Mouse (Mus musculus) natural killer cell, adult 2 months (primary cell): ENCODE data around the gene Rps27rt.
"Not testable (repeated sequence)": the region's sequence is repeated elsewhere in the genome, so short reads cannot be mapped to it uniquely, and the experiment has no call there.

Experiments used
- DNase-seq, 2 experiments: peaks; one replicate each; pipeline ENCODE4 v3.0.0; 2022; ENCODE audit warnings: low spot score in 2 of 2

The Rps27rt gene

GRCm38 (mm10) chr9:114982689-114983360 is at the start of gene Rps27rt:
Gene Rps27rt (minus strand): TSS chr9:114982739.
- no peak for DNase-seq

- not testable (repeated sequence) for DNase-seq
Observed at GRCm38 (mm10) chr9:115031046-115031445, 48.5 kb upstream of the Rps27rt start.

GRCm38 (mm10) chr9:115030581-115030980 is 48.0 kb upstream of the Rps27rt start:
- DNase-seq, result no peak

- DNase-seq, result no peak
Observed at GRCm38 (mm10) chr9:115029307-115029706, 46.8 kb upstream of the Rps27rt start.

GRCm38 (mm10) chr9:115023708-115024383 is 41.3 kb upstream of the Rps27rt start:
- DNase-seq, result no peak

- DNase-seq, result no peak
Observed at GRCm38 (mm10) chr9:115023137-115023536, 40.6 kb upstream of the Rps27rt start.

- DNase-seq, result no peak
Observed at GRCm38 (mm10) chr9:115021419-115021818, 38.9 kb upstream of the Rps27rt start.

GRCm38 (mm10) chr9:115020141-115020540 is 37.6 kb upstream of the Rps27rt start:
- DNase-seq, result no peak

- DNase-seq, result no peak
Observed at GRCm38 (mm10) chr9:115012367-115012766, 29.8 kb upstream of the Rps27rt start.

GRCm38 (mm10) chr9:115008194-115008593 is 25.7 kb upstream of the Rps27rt start:
- DNase-seq, result no peak

GRCm38 (mm10) chr9:115007776-115008175 is 25.2 kb upstream of the Rps27rt start:
- DNase-seq, result no peak

- DNase-seq, result no peak
Observed at GRCm38 (mm10) chr9:115005446-115005845, 22.9 kb upstream of the Rps27rt start.

GRCm38 (mm10) chr9:114999771-115000146 is 17.2 kb upstream of the Rps27rt start:
- no peak for DNase-seq

- no peak for DNase-seq
Observed at GRCm38 (mm10) chr9:114999010-114999770, 16.7 kb upstream of the Rps27rt start.

- no peak for DNase-seq
Observed at GRCm38 (mm10) chr9:114996489-114996888, 13.9 kb upstream of the Rps27rt start.

GRCm38 (mm10) chr9:114995716-114996115 is 13.2 kb upstream of the Rps27rt start:
- DNase-seq, result no peak

GRCm38 (mm10) chr9:114995250-114995649 is 12.7 kb upstream of the Rps27rt start:
- no peak for DNase-seq

GRCm38 (mm10) chr9:114992528-114992927 is 10.0 kb upstream of the Rps27rt start:
- DNase-seq, result no peak

GRCm38 (mm10) chr9:114990421-114990820 is 7.9 kb upstream of the Rps27rt start:
- no peak for DNase-seq

GRCm38 (mm10) chr9:114988610-114989327 is 6.2 kb upstream of the Rps27rt start:
- no peak for DNase-seq

- no peak for DNase-seq
Observed at GRCm38 (mm10) chr9:114988029-114988428, 5.5 kb upstream of the Rps27rt start.

GRCm38 (mm10) chr9:114986361-114986760 is 3.8 kb upstream of the Rps27rt start:
- no peak for DNase-seq
